Mouse (Mus musculus): ENCODE results near the gene Marveld2. TPM values are rescaled to one million over a fixed set of nuclear protein-coding genes. Genes with fewer than 3 reads are reported as not detected.

The Marveld2 gene
- polyA plus RNA-seq (2012) = not detected in 2 replicates

DNA sequence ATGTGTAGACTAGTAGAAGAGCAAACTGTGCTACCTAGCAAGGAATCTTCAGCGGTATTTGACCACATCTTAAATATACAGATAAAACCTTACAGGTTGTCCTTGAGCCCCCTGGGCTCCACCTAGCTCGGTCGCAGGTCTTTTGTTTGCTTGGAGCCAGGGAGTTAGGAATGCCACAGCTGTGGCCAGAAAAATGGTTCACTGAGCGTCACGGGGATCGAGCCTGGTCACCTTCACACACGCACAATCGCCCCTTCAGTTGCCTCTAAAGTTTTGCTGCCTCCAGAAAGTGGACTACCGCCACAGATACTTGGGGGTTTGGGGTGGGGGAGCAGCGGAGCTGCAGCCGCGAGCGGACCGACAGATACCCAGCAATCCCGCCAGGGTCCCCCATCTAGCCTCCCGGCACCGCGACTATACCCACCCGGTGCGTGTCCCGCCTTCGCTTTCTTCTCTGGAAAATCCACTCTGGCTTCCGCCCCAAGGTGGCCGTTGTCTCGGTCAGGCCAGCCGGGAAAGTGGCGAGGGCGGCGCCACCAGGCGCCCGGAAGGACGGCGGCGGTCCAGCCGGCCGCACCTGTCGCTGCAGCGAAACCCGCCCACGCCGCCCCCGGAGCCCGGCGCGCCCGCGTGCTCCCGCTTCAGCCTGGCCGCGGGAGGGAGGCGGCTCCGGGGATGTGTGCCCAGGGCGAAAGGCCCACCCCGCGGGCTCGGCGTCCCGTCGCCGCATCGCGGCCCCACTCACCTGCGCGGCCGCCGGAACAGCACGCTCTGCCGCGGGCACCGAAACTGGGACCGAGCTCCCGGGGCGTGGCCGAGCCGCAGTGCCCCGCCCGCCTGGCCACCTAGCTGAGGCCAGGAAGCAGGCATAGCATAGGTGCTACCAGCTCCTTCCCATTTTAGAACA is at the start of gene Marveld2:
Gene Marveld2, minus strand, starts transcription at position 791 of the 907 bp plus-strand sequence.
- TF ChIP-seq GATA1 (IDR thresholded peaks at IDR 0.05; ENCODE audit: low read length) (no peak), TAL1 (IDR thresholded peaks at IDR 0.05; ENCODE audit: low read length) (no peak)
- Histone ChIP-seq H3K4me1 (ENCODE audit: control insufficient read depth) (peaks cover 12% of the 10 kb centered on the region), H3K9me3 (ENCODE audit: control insufficient read depth, low read length) (no peaks in the 10 kb centered on the region), H3K4me3 (replicated peaks) (peak within 1 kb of the TSS; percentile 70), H3K27me3 (ENCODE audit: control insufficient read depth) (peaks cover 10% of the 10 kb centered on the region), H3K36me3 (ENCODE audit: control insufficient read depth) (peaks cover 43% of the 10 kb centered on the region)

DNA sequence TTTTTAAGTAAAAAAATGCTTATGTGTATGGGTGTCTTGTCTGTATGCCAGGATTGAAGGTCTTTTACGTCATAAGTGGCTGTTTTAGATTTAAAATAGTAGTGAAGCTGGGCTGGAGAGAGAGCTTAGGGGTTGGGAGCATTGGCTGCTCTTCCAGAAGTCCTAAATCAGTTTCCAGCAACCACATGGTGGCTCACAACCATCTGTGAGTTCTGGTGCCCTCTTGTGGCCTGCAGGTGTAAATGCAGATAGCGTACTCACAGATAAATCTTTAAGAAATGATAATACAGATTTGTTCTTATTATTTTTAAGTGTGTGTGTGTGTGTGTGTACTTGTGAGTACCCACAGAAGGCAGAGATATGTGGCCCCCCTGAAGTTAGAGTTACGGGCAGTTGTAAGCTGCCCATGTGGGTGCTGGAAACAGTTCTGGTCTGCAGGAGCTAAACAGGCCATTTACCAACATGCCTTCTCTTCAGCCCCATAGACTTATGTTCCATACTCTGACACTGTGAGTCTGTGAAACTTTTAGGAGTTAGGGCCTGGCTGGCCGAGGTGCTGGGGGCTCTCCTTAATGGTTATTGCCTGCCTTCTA is 43.2 kb upstream of the Marveld2 start:
- no peaks in the 10 kb centered on the region for H3K27me3 ChIP-seq (ENCODE audit: control insufficient read depth)

DNA sequence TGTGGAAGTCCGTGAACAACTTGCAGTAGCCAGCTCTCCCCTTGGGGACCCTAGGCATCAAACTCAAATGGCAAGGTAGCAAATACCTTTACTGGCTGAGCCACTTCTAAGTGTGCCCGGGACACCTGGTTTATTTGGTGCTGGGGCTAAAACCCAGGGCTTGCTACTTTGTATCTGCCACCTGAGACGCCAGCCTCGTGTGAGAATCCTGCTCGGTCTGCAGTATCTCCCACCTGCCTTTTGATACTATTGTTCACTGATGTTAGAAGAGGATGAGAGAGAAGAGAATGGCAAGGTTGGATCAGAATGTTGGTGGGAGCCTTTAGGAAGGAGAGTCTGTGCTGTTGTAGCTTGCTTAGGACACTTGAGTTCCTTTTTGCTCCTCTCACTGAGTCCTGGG is 41.3 kb upstream of the Marveld2 start:
- peaks cover 44% of the 10 kb centered on the region for H3K36me3 ChIP-seq (ENCODE audit: control insufficient read depth)
- peaks cover 11% of the 10 kb centered on the region for H3K4me1 ChIP-seq (ENCODE audit: control insufficient read depth)
- H3K4me3 ChIP-seq (replicated peaks) = no peak overlapping the region
- no peaks in the 10 kb centered on the region for H3K9me3 ChIP-seq (ENCODE audit: control insufficient read depth, low read length)
- TF ChIP-seq TAL1 (IDR thresholded peaks at IDR 0.05; ENCODE audit: low read length) = no peak
- TF ChIP-seq GATA1 (IDR thresholded peaks at IDR 0.05; ENCODE audit: low read length) = no peak
- no peaks in the 10 kb centered on the region for H3K27me3 ChIP-seq (ENCODE audit: control insufficient read depth)

More for the DNA sequence above, 43.2 kb upstream of the Marveld2 start:
- peaks cover 3% of the 10 kb centered on the region for H3K4me1 ChIP-seq (ENCODE audit: control insufficient read depth)
- H3K4me3 ChIP-seq (replicated peaks) = no peak overlapping the region
- TF ChIP-seq GATA1 (IDR thresholded peaks at IDR 0.05; ENCODE audit: low read length) = no peak
- no peak for TF ChIP-seq TAL1 (IDR thresholded peaks at IDR 0.05; ENCODE audit: low read length)
- peaks cover 43% of the 10 kb centered on the region for H3K36me3 ChIP-seq (ENCODE audit: control insufficient read depth)
- no peaks in the 10 kb centered on the region for H3K9me3 ChIP-seq (ENCODE audit: control insufficient read depth, low read length)

DNA sequence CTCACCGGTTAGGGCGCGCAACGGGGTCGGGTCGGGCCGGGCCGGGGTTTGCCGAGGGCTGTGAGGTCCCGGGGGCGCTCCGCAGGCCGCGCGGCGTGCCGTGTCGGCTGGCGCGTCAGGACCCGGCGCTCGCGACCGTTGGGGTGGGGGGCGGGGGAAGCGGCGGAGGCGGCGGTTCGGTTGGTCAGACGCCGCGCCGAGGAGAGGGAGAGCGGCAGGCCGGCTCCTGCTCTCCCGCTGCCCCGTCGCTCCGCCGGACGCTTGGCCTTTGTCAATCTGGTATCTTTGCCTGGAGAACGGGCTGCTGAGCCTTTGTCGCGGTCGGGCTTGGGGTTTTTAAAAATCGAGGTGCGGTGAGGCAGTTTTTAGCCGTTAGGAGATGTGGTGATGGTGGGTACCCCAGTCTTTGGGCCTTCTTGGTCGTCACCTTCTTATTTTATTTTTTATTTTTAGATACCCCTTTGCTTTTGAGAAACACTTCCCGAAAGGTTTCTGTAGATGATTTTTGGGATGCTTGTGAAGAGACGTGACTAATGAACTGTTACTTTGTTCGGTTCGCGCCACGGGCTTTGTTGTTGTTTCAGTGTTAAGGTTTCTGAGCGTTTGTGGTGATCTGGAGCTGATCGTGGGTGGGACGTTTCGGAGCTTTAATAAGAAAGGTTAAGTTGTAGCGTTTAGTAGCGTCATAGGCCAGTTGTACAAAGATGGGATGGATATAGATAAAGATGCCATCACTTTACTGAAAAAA is 34.8 kb upstream of the Marveld2 start, which contains the start of gene Taf9:
Gene Taf9, plus strand, starts transcription at position 141 of the 748 bp plus-strand sequence.
- H3K36me3 ChIP-seq (ENCODE audit: control insufficient read depth) = peaks cover 45% of the 10 kb centered on the region
- no peaks in the 10 kb centered on the region for H3K9me3 ChIP-seq (ENCODE audit: control insufficient read depth, low read length)
- no peak for TF ChIP-seq GATA1 (IDR thresholded peaks at IDR 0.05; ENCODE audit: low read length)
- TF ChIP-seq TAL1 (IDR thresholded peaks at IDR 0.05; ENCODE audit: low read length) = no peak
- H3K4me1 ChIP-seq (ENCODE audit: control insufficient read depth) = peaks cover 26% of the 10 kb centered on the region
- H3K27me3 ChIP-seq (ENCODE audit: control insufficient read depth) = no peaks in the 10 kb centered on the region
- H3K4me3 ChIP-seq (replicated peaks) = peak within 1 kb of the TSS; percentile 79

DNA sequence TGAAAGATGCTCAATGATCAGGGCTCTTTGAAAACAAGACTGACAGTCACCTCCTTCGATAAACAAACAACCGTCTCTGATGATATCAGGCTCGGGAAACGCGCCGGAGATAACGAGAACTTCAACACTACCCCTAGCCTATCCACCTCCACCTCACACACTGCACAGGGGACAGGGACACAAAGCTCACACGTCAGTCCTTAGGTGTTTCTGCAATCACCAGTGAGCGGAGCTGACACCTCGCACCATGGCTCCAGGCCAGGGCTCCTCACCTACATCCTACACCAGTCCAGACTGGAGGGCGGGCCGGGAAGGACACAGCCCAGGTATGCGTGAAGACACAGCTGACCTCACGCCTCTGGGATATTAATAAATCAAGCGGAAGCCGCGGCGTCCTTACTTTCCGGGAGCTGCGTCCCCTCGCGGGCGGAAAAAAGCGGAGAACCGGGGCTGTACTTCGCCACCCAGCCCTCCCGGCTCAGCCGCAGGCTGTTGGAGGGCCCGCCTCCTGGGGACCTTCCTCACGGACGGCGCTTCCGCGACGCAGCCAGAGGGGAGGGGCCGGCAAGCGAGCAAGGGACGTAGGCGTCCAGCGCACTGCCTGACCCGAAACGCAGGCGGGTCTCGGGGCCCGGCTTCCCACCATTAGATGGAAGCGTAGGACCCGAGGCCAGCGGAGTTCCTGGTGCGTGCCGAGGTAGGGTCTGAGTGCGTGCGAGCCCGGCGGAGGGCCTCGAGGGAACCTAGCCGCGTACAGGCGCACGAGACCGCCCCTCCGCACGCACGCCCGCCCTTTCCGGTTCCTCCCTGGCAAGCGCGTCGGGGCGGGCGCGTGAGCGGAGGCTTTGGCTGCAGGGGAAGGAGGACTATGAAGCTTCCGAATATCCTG is 34.0 kb upstream of the Marveld2 start, which contains the start of the genes Ak6 and Rad17:
Gene Ak6, plus strand, starts transcription at position 430 of the 889 bp plus-strand sequence.
Gene Rad17, minus strand, starts transcription at position 502 of the 889 bp plus-strand sequence.
- TF ChIP-seq TAL1 (IDR thresholded peaks at IDR 0.05; ENCODE audit: low read length) (no peak), GATA1 (IDR thresholded peaks at IDR 0.05; ENCODE audit: low read length) (peak; percentile 38)
- H3K27me3 ChIP-seq (ENCODE audit: control insufficient read depth) = no peaks in the 10 kb centered on the region
- no peaks in the 10 kb centered on the region for H3K9me3 ChIP-seq (ENCODE audit: control insufficient read depth, low read length)
- H3K4me3 ChIP-seq (replicated peaks) = peak within 1 kb of the TSS; percentile 79
- H3K4me1 ChIP-seq (ENCODE audit: control insufficient read depth) = peaks cover 26% of the 10 kb centered on the region
- H3K36me3 ChIP-seq (ENCODE audit: control insufficient read depth) = peaks cover 45% of the 10 kb centered on the region

DNA sequence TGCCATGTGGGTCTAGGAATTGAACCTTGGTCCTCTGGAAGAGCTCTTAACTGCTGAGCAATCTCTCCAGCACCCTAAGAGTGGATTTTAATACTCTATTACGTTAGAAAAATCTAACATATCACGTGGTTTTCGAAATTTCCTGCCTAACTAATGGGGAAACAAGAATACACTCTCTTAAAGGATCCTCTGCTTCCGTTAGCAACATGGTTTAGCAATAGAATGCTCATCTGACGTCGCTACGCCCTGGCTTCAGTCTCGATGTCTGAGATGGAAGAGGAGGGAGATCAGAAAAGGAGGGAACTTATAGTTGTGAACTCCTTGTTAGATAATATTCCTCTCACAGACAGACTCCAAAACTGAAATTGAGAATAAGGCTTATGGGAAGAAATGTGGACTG is 31.5 kb upstream of the Marveld2 start:
- TF ChIP-seq GATA1 (IDR thresholded peaks at IDR 0.05; ENCODE audit: low read length) (no peak), TAL1 (IDR thresholded peaks at IDR 0.05; ENCODE audit: low read length) (no peak)
- peaks cover 19% of the 10 kb centered on the region for H3K4me1 ChIP-seq (ENCODE audit: control insufficient read depth)
- no peaks in the 10 kb centered on the region for H3K27me3 ChIP-seq (ENCODE audit: control insufficient read depth)
- H3K4me3 ChIP-seq (replicated peaks) = no peak overlapping the region
- H3K36me3 ChIP-seq (ENCODE audit: control insufficient read depth) = peaks cover 51% of the 10 kb centered on the region
- H3K9me3 ChIP-seq (ENCODE audit: control insufficient read depth, low read length) = no peaks in the 10 kb centered on the region

DNA sequence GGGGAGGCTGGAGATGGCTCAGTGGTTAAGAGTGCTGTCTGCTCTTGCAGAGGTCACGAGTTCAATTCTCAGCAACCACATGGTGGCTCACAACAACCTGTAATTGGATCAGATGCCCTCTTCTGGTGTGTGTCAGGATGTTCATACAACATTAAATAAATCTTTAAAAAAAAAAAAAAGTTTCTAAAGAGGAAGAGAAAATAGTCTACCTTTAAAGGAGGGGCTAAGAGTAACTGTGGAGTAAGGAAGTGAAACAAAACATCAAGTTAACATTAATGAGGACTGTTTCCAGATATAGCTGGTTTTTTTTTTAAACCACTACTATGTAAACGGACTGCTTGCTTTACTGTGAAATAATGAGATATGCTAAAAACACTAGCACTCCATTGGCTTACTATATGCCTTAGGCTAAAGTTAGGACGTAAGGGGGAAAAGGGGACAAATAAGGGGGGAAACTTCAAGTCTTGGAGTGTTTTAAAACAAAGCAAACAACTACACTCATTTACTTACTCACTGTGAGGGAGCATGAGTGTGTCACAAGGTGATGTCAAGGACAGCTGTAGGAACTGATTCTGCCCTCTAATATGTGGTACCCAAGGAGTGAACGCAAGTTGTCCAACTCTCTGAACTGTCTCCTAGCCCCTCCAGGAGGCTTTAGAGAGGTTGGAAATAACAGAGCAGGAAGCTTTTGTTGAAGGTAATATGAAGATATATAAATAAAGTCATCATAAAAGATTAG is 25.9 kb upstream of the Marveld2 start:
- Histone ChIP-seq H3K9me3 (ENCODE audit: control insufficient read depth, low read length) (no peaks in the 10 kb centered on the region), H3K4me1 (ENCODE audit: control insufficient read depth) (no peaks in the 10 kb centered on the region), H3K27me3 (ENCODE audit: control insufficient read depth) (no peaks in the 10 kb centered on the region), H3K4me3 (replicated peaks) (no peak overlapping the region), H3K36me3 (ENCODE audit: control insufficient read depth) (peaks cover 90% of the 10 kb centered on the region)
- TF ChIP-seq GATA1 (IDR thresholded peaks at IDR 0.05; ENCODE audit: low read length) = no peak
- TF ChIP-seq TAL1 (IDR thresholded peaks at IDR 0.05; ENCODE audit: low read length) = no peak

All from erythroblast, embryonic 14.5 days (primary cell).